Mouse (Mus musculus) E14TG2a.4 (cell line): ENCODE measurements at regions not wholly inside any gene's neighbourhood (a gene's known extent, or its start where the extent isn't known, plus 50 kb on each side); places are given as distances from the start of the nearest gene placed in this dataset.

Source experiments
- CTCF ChIP-seq: conservative IDR thresholded peaks from 2 replicates; pipeline ENCODE4 v1.5.1; 2014; ENCODE audit warnings: low read length
- NANOG ChIP-seq: IDR thresholded peaks from 2 replicates; pipeline ENCODE4 v1.6.1; 2014; ENCODE audit warnings: borderline replicate concordance, low read length, mixed read lengths
- POU5F1 ChIP-seq: IDR thresholded peaks from 2 replicates; pipeline ENCODE4 v1.6.1; 2014; ENCODE audit warnings: low read length, borderline replicate concordance

GRCm38 (mm10) chr3:23071486-23071885 lies 995.0 kb downstream of the Tbl1xr1 start:
- no peak for TF ChIP-seq CTCF
- TF ChIP-seq POU5F1, result no peak
- no peak for TF ChIP-seq NANOG
